Mouse (Mus musculus) ovary, adult 10 weeks (tissue): Measurements from ENCODE around the gene Spaca1. TPM values are rescaled to one million over a fixed set of nuclear protein-coding genes. Genes with fewer than 3 reads are reported as not detected.

Experiments
- polyA plus RNA-seq: library from polyadenylated mRNA; stranded (reverse); fragments of 350-450 nt; fragmentation: Illumina TruSeq; extraction: RNeasy Lipid Tissue Mini Kit (QIAGEN cat#74804); gene quantifications from one replicate; pipeline ENCODE4 v1.2.3, GENCODE M21; 2014

Gene Spaca1
- 1.6 TPM for polyA plus RNA-seq

GRCm38 (mm10) chr4:34049571-34050255, at the start of gene Spaca1:
TSS of gene Spaca1 (minus strand) at chr4:34050191.

Other genes with a start within 250 kb of the Spaca1 start
- 2.5 TPM for gene Cnr1, start 125.6 kb downstream of the Spaca1 start, polyA plus RNA-seq